Comparison of ENCODE assay signal across 9 mouse cellular contexts in genomic region chr17:24667416-24667815, GRCm38 (mm10). TPM values are rescaled to one million over a fixed set of nuclear protein-coding genes. Genes with fewer than 3 reads are reported as not detected.
DNase-seq lines count a peak whose midpoint lies in the region; ATAC-seq lines count a peak whose summit lies in the region.
"Had no signal": no experiment of that assay in that cellular context is flagged by ENCODE, and none has a peak within 500 bp of the region (broad histone marks: within the 10 kb centered on the region; RNA-seq: fewer than 3 reads in every experiment).

No protein-coding gene starts in this region.

- H3K9me3 ChIP-seq in hindbrain, embryonic 10.5 days: no peaks in the 10 kb centered on the region
- H3K9me3 ChIP-seq in hindbrain, embryonic 13.5 days: no peaks in the 10 kb centered on the region
- no peaks in the 10 kb centered on the region for H3K9me3 ChIP-seq in embryonic facial prominence, embryonic 11.5 days (replicated peaks; ENCODE audit: control insufficient read depth, low read length)

- peak; percentile 54 for DNase-seq in hindbrain, embryonic 10.5 days (ENCODE audit: low spot score)
- peak; percentile 78 for DNase-seq in CD4-positive helper T cell, adult 2 months (ENCODE audit: low read depth, low spot score)
- DNase-seq in adrenal gland, postnatal 14 days: peak; percentile 70
- peak; percentile 73 for DNase-seq in embryonic facial prominence, embryonic 11.5 days (ENCODE audit: low spot score)
- DNase-seq in kidney, postnatal 36 days: peak; percentile 83 to 86
- peak; percentile 76 for DNase-seq in retina, embryonic 14.5 days (ENCODE audit: low spot score)
- DNase-seq in right cerebral cortex, postnatal 14 days: no peak

- H3K4me1 ChIP-seq in hindbrain, embryonic 10.5 days (replicated peaks): peaks cover 35% of the 10 kb centered on the region
- H3K4me1 ChIP-seq in hindbrain, embryonic 13.5 days (replicated peaks): peaks cover 31% of the 10 kb centered on the region
- peaks cover 5% of the 10 kb centered on the region; the same call in 1 of the 2 replicates for H3K4me1 ChIP-seq in embryonic facial prominence, embryonic 11.5 days (ENCODE audit: control insufficient read depth, insufficient read depth, low read length)

- no peaks in the 10 kb centered on the region for H3K36me3 ChIP-seq in hindbrain, embryonic 10.5 days
- no peaks in the 10 kb centered on the region for H3K36me3 ChIP-seq in hindbrain, embryonic 13.5 days
- no peaks in the 10 kb centered on the region for H3K36me3 ChIP-seq in embryonic facial prominence, embryonic 11.5 days (replicated peaks; ENCODE audit: control insufficient read depth, insufficient read depth, low read depth, low read length)

- no peak overlapping the region for H3K9ac ChIP-seq in hindbrain, embryonic 13.5 days
- H3K9ac ChIP-seq in embryonic facial prominence, embryonic 11.5 days (replicated peaks; ENCODE audit: low read length): no peak overlapping the region

- H3K4me2 ChIP-seq in hindbrain, embryonic 13.5 days: no peak overlapping the region
- H3K4me2 ChIP-seq in embryonic facial prominence, embryonic 11.5 days (ENCODE audit: low read depth, low read length): no peak overlapping the region

- H3K4me3 ChIP-seq in hindbrain, embryonic 10.5 days: no peak overlapping the region
- H3K4me3 ChIP-seq in hindbrain, embryonic 13.5 days: no peak overlapping the region
- no peak overlapping the region for H3K4me3 ChIP-seq in embryonic facial prominence, embryonic 11.5 days (ENCODE audit: low read depth, low read length)

- ATAC-seq in hindbrain, embryonic 13.5 days (ENCODE audit: low FRiP score): no peak
- ATAC-seq in embryonic facial prominence, embryonic 11.5 days (replicated peaks; ENCODE audit: insufficient number of reproducible peaks, low FRiP score, low TSS enrichment, low read depth): no peak

- WGBS in hindbrain, embryonic 10.5 days: 35% methylated on average over 6 of the region's 6 CpGs
- 27% methylated on average over 6 of the region's 6 CpGs for WGBS in hindbrain, embryonic 13.5 days
- 33% methylated on average over 6 of the region's 6 CpGs for whole genome bisulfite sequencing in embryonic facial prominence, embryonic 11.5 days

- H3K27me3 ChIP-seq in hindbrain, embryonic 10.5 days (ENCODE audit: insufficient read depth, poor library complexity, severe bottlenecking): no peaks in the 10 kb centered on the region
- peaks cover 10% of the 10 kb centered on the region for H3K27me3 ChIP-seq in hindbrain, embryonic 13.5 days
- no peaks in the 10 kb centered on the region for H3K27me3 ChIP-seq in embryonic facial prominence, embryonic 11.5 days (ENCODE audit: control insufficient read depth, insufficient read depth, low read length)

- H3K27ac ChIP-seq in hindbrain, embryonic 10.5 days: no peak overlapping the region
- no peak overlapping the region for H3K27ac ChIP-seq in hindbrain, embryonic 13.5 days
- H3K27ac ChIP-seq in embryonic facial prominence, embryonic 11.5 days (replicated peaks; ENCODE audit: low read depth, low read length): no peak overlapping the region

RNA-seq across cellular contexts. Expression of gene Zfp598, which starts 2.1 kb away (rescaled TPM):
- 26.2 and 28.6 TPM in 2 replicates for polyA plus RNA-seq in hindbrain, embryonic 10.5 days (2016; fragmentation: Nextera tagmentation; extraction: Ambion mirVana)
- 17.7 and 17.8 TPM in 2 replicates for polyA plus RNA-seq in hindbrain, embryonic 13.5 days (2015; fragmentation: Nextera tagmentation; extraction: Ambion mirVana)
- 44.5 and 47.4 TPM in 2 replicates for total RNA-seq in adrenal gland, postnatal 14 days (2021)
- polyA plus RNA-seq in embryonic facial prominence, embryonic 11.5 days (2014; fragmentation: Nextera tagmentation; extraction: Ambion mirVana): 24.1 and 26.6 TPM in 2 replicates

RNA-seq across cellular contexts. Expression of gene Npw, which starts 9.2 kb away (rescaled TPM):
- not detected in 2 replicates for polyA plus RNA-seq in hindbrain, embryonic 10.5 days (2016; fragmentation: Nextera tagmentation; extraction: Ambion mirVana)
- polyA plus RNA-seq in hindbrain, embryonic 13.5 days (2015; fragmentation: Nextera tagmentation; extraction: Ambion mirVana): not detected in 2 replicates
- not detected in 2 replicates for total RNA-seq in adrenal gland, postnatal 14 days (2021)
- polyA plus RNA-seq in embryonic facial prominence, embryonic 11.5 days (2014; fragmentation: Nextera tagmentation; extraction: Ambion mirVana): 0.48 TPM in 1 of 2 replicates, not detected in the other
- total RNA-seq: left cerebral cortex, postnatal 10 days had no signal

RNA-seq across cellular contexts. Expression of gene Slc9a3r2, which starts 17.3 kb away (rescaled TPM):
- polyA plus RNA-seq in hindbrain, embryonic 10.5 days (2016; fragmentation: Nextera tagmentation; extraction: Ambion mirVana): 34.2 and 39.2 TPM in 2 replicates
- polyA plus RNA-seq in hindbrain, embryonic 13.5 days (2015; fragmentation: Nextera tagmentation; extraction: Ambion mirVana): 32.7 and 34.3 TPM in 2 replicates
- total RNA-seq in adrenal gland, postnatal 14 days (2021): 90.2 and 99.1 TPM in 2 replicates
- 48.3 and 50.2 TPM in 2 replicates for polyA plus RNA-seq in embryonic facial prominence, embryonic 11.5 days (2014; fragmentation: Nextera tagmentation; extraction: Ambion mirVana)

RNA-seq across cellular contexts. Expression of gene Syngr3, which starts 22.3 kb away (rescaled TPM):
- 9.2 and 15.1 TPM in 2 replicates for polyA plus RNA-seq in hindbrain, embryonic 10.5 days (2016; fragmentation: Nextera tagmentation; extraction: Ambion mirVana)
- 114 and 115 TPM in 2 replicates for polyA plus RNA-seq in hindbrain, embryonic 13.5 days (2015; fragmentation: Nextera tagmentation; extraction: Ambion mirVana)
- 1.8 and 5.7 TPM in 2 replicates for total RNA-seq in adrenal gland, postnatal 14 days (2021)
- polyA plus RNA-seq in embryonic facial prominence, embryonic 11.5 days (2014; fragmentation: Nextera tagmentation; extraction: Ambion mirVana): 6.2 and 6.6 TPM in 2 replicates

RNA-seq across cellular contexts. Expression of gene Gfer, which starts 28.5 kb away (rescaled TPM):
- 49.7 and 50.9 TPM in 2 replicates for polyA plus RNA-seq in hindbrain, embryonic 10.5 days (2016; fragmentation: Nextera tagmentation; extraction: Ambion mirVana)
- 38.7 and 38.9 TPM in 2 replicates for polyA plus RNA-seq in hindbrain, embryonic 13.5 days (2015; fragmentation: Nextera tagmentation; extraction: Ambion mirVana)
- total RNA-seq in adrenal gland, postnatal 14 days (2021): 36.0 and 39.3 TPM in 2 replicates
- polyA plus RNA-seq in embryonic facial prominence, embryonic 11.5 days (2014; fragmentation: Nextera tagmentation; extraction: Ambion mirVana): 46.8 and 52.4 TPM in 2 replicates
